In genomic region chr5:125504692-125505091, GRCm38 (mm10) we compare ENCODE assay signal across 16 mouse cellular contexts. TPM values are rescaled to one million over a fixed set of nuclear protein-coding genes. Genes with fewer than 3 reads are reported as not detected.
"Had no signal": no experiment of that assay in that cellular context is flagged by ENCODE, and none has a peak within 500 bp of the region (broad histone marks: within the 10 kb centered on the region; RNA-seq: fewer than 3 reads in every experiment).

No protein-coding gene starts in this region.

- H3K4me3 ChIP-seq: limb, embryonic 13.5 days; midbrain, embryonic 12.5 days; neural tube, embryonic 13.5 days had no signal

- H3K9me3 ChIP-seq: limb, embryonic 13.5 days; midbrain, embryonic 12.5 days; neural tube, embryonic 13.5 days had no signal

- DNase-seq: kidney, adult 9 months; left cerebral cortex, postnatal 4 days; lung, adult 18-20 months; retina, postnatal 1 day; right cerebral cortex, postnatal 25 days; thymus, postnatal 36 days had no signal

- H3K4me2 ChIP-seq: limb, embryonic 13.5 days; midbrain, embryonic 12.5 days; neural tube, embryonic 13.5 days had no signal

- ATAC-seq: intestine, embryonic 16.5 days; midbrain, embryonic 16.5 days had no signal

- H3K27ac ChIP-seq: limb, embryonic 13.5 days; liver, embryonic 14.5 days; midbrain, embryonic 12.5 days; neural tube, embryonic 13.5 days had no signal

- H3K27me3 ChIP-seq: limb, embryonic 13.5 days; midbrain, embryonic 12.5 days; neural tube, embryonic 13.5 days had no signal

- H3K4me1 ChIP-seq: limb, embryonic 13.5 days; midbrain, embryonic 12.5 days had no signal

- H3K9ac ChIP-seq: limb, embryonic 13.5 days; liver, embryonic 14.5 days; midbrain, embryonic 12.5 days; neural tube, embryonic 13.5 days had no signal

RNA-seq across cellular contexts. Expression of gene Tmem132b, which starts 26.9 kb away (rescaled TPM):
- total RNA-seq: liver, adult 2 months; megakaryocyte-erythroid progenitor cell, adult 5-6 weeks had no signal
- polyA plus RNA-seq: liver, adult 2 months; liver, embryonic 14.5 days; lung, embryonic 16.5 days; thymus, postnatal 0 days had no signal
